Mouse (Mus musculus) layer of hippocampus, adult 11-12 months (tissue): ENCODE measurements around the gene Ei24.
A peak's percentile ranks its signal among the peaks of the same experiment; 100 is the strongest.

Source experiments
- DNase-seq: peaks from one replicate; pipeline ENCODE4 v3.0.0; 2022; ENCODE audit warnings: low spot score

Ei24 gene

DNA sequence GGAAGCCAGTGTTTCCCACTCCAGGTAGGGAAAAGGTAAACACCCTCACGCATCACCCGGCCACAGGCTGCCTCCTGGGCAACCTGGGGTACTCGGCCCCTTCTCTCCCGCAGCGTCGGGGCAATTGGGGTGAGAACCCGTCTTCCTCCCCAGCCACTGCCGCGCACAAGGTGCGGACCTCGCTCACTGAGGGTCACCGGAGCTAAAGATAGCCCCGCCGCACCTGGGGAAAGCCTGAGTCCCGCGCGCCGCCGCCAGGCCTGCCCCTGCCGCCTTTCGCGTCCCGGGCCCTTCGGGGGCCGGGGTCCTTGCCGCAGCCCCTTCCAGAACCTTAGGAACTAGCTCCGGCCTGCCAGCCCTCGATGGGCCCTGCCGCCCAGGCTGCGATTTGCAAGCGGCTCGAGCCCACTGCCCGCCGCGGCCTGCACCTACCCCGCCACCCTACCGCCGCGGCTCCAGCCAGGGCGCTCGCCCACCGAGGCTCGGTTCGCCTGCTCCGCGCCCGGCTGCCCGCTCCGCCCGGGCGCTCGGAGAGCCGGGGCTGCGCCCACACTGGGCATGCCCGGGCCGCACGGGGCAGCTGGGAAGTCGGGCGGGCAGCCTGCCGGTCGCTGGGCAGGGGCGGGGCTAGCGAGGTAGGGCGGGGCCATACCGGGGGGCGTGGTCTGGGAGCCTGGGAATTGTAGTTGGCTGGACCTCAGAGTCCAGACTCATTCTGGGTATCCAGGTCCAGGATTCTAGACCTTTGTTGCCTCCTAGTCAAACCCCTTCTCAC, at the start of gene Ei24:
TSS of gene Ei24 (minus strand) at position 613 of the 775 bp plus-strand sequence.
- DNase-seq: peak; percentile 91

- DNase-seq: no peak
Measured at GRCm38 (mm10) chr9:36846346-36846745, 49.2 kb upstream of the Ei24 start.

GRCm38 (mm10) chr9:36833914-36834313, 36.7 kb upstream of the Ei24 start:
- no peak for DNase-seq

DNA sequence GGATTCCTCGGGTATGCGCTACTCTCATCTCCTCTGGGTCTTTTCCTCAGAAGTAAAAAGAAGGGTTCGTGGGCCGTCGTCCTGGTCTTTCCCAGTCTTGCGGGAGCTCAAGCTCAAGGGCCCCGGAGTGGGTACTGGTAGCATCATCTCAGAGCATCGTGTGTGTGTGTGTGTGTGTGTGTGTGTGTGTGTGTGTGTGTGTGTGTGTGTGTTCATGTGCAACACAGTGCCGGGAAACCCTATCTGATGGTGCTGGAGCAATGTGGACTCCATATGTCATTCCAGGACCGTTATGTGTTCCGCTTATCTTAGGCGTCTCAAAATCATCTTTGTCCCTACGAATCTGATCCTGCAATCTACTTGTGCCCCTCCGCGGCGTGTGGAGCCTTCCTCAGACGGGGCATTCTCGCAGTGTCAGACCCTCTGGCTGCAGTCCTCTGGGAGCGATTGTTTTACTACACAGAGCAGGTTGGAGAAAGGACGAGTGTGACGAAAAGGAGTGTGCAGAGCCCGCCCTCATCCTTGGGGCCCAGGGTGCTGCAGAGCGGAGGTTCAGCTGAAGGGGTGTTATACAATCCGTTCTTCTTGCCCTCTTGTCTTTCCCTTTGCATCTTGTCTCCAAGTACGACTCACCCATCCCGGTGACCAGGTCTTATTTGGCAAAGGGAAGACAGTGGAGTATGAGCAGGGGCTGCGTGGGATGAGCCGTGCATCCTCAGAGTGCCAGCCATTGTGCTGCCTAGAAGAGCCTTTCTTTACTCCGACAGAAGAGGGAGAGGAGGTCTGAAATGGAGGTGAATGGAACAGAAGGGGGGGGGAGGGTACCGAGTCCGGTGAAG, 36.1 kb upstream of the Ei24 start:
- DNase-seq: peak; percentile 43

GRCm38 (mm10) chr9:36832529-36832928, 35.3 kb upstream of the Ei24 start:
- DNase-seq: peak; percentile 92

DNA sequence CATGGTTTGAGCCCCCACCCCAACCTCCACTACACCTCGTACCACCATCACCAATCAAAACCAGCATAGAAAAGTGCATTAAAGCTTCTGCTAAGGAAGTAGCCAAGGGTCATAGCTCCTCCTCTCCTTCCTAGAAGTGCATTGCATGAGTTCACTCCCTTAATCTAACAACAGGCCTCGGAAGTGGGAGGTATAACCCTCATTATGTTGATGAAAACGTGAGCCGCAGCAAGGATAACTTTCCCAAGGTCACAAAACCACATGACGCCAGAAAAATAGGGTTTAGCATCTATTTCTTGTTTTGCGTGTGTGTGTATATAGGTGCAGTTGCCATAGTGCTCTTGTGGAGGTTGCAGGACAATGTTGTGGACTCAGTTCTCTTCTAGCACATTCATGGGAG, 34.2 kb upstream of the Ei24 start:
- DNase-seq: no peak

DNA sequence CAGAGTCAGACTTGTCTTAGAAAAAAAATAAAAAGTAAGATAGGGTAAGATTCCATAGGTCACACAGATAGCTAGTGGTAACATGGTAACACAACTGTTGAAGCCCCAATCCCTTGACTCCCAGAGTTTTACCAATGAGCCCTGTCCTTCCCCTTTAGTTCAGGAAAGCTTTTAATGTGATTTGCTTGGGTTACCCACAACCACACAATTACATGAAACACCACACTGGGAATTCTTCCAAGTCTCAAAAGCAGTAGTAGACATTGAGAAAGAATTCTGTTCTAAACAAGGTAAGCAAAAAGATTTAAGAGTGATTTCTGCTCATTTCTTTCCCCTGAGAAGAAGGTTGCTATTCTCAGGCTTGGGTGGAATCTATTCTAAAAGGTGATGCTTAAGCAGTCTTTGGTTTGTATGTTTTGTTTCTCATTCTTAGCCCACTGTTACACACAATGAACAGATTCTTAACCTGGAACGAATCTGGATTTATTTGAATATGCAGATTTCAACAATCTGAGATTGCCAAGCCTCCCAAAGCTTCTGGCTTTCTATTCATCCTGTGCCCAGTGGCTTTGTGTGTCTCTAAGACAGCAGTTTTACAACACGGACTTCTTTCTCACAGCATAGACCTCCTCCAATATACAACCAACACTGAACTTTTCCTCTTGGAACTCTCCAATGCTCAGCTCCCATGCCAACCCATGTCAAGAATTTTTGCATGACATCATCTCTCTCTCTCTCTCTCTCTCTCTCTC, 29.6 kb upstream of the Ei24 start:
- DNase-seq: no peak

DNA sequence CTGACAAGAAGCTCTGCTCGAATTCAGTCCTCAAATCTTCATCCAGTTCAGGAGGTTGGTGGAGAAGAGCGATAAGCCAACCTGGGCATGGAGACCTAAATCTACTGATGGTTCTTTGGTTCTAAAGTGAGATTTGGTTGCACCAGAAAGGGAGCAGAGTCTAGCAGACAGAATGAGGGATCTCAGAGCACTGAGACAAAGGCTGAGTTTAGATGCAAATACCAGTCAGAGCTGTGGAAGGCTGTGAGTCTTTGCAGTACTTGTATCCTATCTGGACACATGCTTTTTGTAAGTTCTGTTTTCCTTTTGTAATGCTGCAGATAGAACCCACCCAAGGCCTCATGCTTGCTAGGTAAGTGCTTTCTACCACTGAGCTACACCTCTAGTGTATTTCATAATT, 24.8 kb upstream of the Ei24 start:
- DNase-seq: no peak

- peak; percentile 85 for DNase-seq
Measured at GRCm38 (mm10) chr9:36821644-36822000, 24.4 kb upstream of the Ei24 start, which contains the start of gene Fez1. Fez1 (plus strand) TSS chr9:36821864.

DNA sequence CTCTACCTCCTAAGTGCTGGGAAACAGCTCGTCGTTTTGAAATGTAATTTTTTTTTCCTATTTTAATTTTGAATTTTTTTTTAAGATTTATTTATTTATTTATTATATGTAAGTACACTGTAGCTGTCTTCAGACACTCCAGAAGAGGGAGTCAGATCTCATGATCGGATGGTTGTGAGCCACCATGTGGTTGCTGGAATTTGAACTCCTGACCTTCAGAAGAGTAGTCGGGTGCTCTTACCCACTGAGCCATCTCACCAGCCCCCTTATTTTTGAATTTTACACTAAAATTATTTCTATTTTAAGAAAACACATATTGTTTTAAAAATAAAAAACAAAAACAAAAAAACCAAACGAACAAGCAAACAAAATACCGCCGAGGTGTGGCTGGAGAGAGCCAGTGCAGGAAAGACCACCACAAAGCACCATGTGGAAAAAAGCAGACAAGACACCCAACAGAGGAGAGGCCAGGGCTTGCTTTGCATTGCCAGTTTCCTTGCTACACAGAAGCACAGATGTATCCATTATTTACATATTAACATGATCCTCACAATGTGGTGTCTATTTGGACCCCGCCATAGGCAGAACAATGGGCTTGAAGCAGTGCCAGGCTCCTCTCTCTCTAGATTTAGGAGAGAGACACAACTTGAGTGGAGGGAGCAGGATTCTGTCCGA, 23.9 kb upstream of the Ei24 start:
- no peak for DNase-seq

DNA sequence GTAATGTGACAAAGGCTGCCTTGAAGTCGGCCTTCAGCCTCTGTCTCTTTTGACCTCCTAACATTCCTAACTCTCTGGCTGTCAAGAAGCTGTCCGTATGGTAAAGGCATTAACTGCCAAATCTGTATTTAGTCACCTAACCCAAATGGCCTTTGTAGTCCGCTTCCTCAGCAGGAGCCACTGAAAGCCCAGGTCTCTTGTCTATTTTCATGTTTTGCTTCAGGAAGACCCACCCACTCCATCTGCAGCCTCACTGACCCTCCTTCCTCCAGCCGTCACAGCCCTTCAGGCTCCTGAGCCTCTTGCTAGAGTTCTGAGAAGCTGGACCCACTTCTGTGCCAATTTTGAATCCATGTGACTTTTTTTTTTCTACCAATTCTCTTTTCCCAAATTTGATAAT, 21.7 kb upstream of the Ei24 start:
- no peak for DNase-seq

DNA sequence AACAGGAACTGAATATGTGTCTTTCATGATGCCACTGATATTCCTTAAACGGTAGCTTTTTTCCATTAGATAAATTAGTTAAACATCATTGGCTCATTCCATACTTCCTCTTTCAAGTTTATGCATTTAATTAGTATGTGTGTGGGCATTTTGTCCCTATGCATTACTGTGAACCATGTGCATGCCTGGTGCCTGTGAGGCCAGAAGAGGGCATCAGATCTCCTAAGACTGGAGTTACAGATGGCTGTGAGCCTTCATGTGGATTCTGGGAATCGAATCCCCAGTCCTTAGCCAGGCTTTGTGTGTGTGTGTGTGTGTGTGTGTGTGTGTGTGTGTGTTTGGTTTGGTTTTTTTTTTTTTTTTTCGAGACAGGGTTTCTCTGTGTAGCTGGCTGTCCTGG, 17.3 kb upstream of the Ei24 start:
- no peak for DNase-seq

- peak; percentile 32 for DNase-seq
Measured at GRCm38 (mm10) chr9:36808126-36808785, 11.1 kb upstream of the Ei24 start.

DNA sequence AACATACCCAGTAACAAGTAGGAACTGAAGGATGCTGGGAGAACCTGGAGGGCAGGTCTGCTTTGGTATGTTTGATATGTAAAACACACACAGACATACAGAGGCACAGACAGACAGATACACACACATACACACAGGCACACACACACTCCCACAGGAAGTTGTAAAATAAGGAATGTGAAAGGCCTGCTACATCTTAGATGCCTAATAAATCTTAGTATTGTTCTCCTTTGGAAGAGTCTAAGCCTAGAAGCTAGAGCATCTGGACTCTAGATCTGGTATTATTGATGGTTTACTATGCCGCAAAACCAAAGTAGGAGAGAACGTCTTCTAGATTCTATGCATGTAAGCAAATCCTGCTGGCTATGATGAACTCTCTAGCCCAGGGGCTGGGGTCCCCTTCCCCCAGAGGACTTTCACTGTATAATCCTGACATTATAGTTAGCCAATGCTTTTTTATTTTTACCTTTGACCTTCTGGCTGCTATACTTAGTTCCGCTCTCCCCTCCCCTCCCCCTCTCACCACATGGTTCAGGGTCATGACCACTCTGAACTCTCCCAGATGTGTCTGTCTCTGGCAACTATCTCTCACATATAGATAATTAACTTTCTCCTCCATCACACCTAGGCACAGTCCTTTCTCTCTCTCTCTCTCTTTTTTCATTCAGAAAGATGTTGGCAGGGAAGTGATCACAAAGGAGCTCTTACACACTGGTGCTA, 8.2 kb upstream of the Ei24 start:
- DNase-seq: no peak

DNA sequence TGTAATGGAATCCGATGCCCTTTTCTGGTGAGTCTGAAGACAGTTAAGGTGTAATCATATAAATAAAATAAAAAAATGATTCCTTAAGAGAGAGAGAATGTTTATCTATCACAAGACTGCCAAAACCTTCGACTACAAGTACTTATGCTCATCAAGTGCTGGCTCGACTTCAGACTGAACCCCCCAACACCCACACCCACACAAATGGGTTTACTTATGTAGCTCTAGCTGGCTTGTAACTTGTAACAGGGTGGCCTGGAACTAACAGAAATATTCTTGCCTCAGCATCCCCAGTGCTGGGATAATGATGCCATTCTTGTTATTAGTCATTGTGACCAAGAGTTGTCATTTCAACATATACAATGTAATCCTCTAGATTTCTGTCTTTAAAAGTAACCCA, 6.7 kb upstream of the Ei24 start:
- no peak for DNase-seq

- no peak for DNase-seq
Measured at GRCm38 (mm10) chr9:36803386-36803785, 6.2 kb upstream of the Ei24 start.

GRCm38 (mm10) chr9:36802951-36803350, 5.8 kb upstream of the Ei24 start:
- no peak for DNase-seq

DNA sequence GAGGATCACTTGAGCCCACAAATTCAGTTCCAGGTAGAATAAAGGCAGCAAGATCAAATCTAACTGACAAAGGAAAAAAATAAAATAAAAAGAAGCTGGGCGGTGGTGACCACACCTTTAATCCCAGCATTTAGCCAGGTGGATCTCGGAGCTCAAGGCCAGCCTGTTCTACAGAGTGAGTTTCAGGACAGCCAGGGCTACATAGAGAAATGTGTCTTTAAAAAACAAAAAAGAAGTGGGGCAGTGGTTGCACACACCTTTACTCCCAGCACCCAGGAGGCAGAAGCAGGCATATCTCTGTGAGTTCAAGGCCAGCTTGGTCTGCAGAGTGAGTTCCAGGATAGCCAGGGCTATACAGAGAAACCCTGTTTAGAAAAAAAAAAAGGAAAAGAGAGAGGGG, 4.8 kb upstream of the Ei24 start:
- DNase-seq: no peak

- DNase-seq: no peak
Measured at GRCm38 (mm10) chr9:36796224-36796623, 969 bp downstream of the Ei24 start.

DNA sequence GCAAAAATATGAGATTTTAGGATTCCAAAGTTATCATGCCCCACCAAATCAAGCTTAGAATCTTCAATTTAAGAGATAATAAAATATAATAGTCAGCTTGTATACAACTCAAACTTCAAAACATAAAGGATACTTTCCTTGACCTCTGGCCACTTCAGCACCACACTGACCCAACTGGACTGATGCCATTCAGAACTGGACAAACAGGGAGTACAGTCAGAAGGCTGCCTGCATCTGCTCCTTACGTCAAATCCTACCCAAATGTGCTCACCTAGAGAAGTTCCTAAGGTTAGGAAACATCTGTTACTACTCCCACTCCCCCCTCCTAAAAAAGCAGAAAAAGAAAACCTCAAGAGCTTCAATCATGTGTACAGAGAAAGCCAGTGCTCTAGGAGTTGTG, 1.6 kb downstream of the Ei24 start:
- DNase-seq: no peak

DNA sequence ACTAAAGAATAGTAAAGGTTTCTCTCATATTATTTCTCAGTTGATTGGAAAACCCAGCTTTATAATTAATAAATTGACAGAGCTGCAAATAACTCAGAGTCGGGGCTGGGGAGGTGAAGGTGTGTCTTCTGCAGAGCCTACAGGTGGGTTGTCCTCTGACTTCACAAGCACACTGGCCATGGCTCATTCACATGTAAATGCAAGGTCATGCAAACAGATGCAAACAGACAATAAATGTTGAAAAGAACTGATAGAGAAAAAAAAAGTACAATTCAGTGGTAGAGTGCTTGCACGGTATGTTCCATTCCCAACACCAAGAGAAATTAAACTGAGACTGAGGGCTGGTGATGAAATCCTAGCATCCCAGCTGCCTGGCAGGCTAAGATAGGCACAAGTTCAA, 2.7 kb downstream of the Ei24 start:
- DNase-seq: no peak
